Mouse (Mus musculus): Measurements from ENCODE around the gene Best3.

- no peak for TF ChIP-seq CTCF (IDR thresholded peaks at IDR 0.05; ENCODE audit: low read depth, low read length)
- no peak for TF ChIP-seq POLR2A (IDR thresholded peaks at IDR 0.05; ENCODE audit: extremely low read depth, insufficient read depth, low read length)
Observed at GRCm38 (mm10) chr10:116984836-116985235, 1.3 kb upstream of the Best3 start.

All from liver, adult 2 months (tissue).